Mouse (Mus musculus): ENCODE measurements around the gene Gm26566. TPM values are rescaled to one million over a fixed set of nuclear protein-coding genes. Genes with fewer than 3 reads are reported as not detected.

Gm26566 gene
- polyA plus RNA-seq (2017; shearing (Covaris generic)), result 1.4 TPM

GRCm38 (mm10) chr4:88721791-88722721 lies at the start of gene Gm26566, which contains the start of gene Klhl9:
Gene Gm26566 (plus strand): TSS chr4:88721805.
Gene Klhl9 (minus strand): TSS chr4:88722465.

GRCm38 (mm10) chr4:88676824-88677223 lies 44.8 kb upstream of the Gm26566 start, which contains the start of gene Ifna16:
Gene Ifna16 (minus strand): TSS chr4:88676924.

GRCm38 (mm10) chr4:88683812-88684211 lies 37.8 kb upstream of the Gm26566 start, which contains the start of gene Ifna2:
Gene Ifna2 (minus strand): TSS chr4:88683912.

GRCm38 (mm10) chr4:88691259-88691658 lies 30.3 kb upstream of the Gm26566 start, which contains the start of gene Ifnab:
Gene Ifnab (minus strand): TSS chr4:88691359.

GRCm38 (mm10) chr4:88754818-88755340 lies 33.3 kb downstream of the Gm26566 start, which contains the start of gene Gm13271:
Gene Gm13271 (plus strand): TSS chr4:88754868.

GRCm38 (mm10) chr4:88759610-88760268 lies 38.1 kb downstream of the Gm26566 start, which contains the start of gene Gm13283:
Gene Gm13283 (plus strand): TSS chr4:88760119.

Other genes starting within 250 kb of the Gm26566 start
- not detected for gene Ifnb1, start 199.0 kb upstream of the Gm26566 start, polyA plus RNA-seq (2017; shearing (Covaris generic))
- gene Ifna15, start 163.6 kb upstream of the Gm26566 start, polyA plus RNA-seq (2017; shearing (Covaris generic)), result not detected
- gene Ifna14, start 150.0 kb upstream of the Gm26566 start, polyA plus RNA-seq (2017; shearing (Covaris generic)), result not detected
- not detected for gene Ifna9, start 129.4 kb upstream of the Gm26566 start, polyA plus RNA-seq (2017; shearing (Covaris generic))
- not detected for gene Ifna12, start 118.4 kb upstream of the Gm26566 start, polyA plus RNA-seq (2017; shearing (Covaris generic))
- gene C87499, start 87.4 kb upstream of the Gm26566 start, polyA plus RNA-seq (2017; shearing (Covaris generic)), result not detected
- gene Ifna13, start 77.3 kb upstream of the Gm26566 start, polyA plus RNA-seq (2017; shearing (Covaris generic)), result not detected
- gene Ifna16, start 44.9 kb upstream of the Gm26566 start, polyA plus RNA-seq (2017; shearing (Covaris generic)), result not detected
- gene Ifna2, start 37.9 kb upstream of the Gm26566 start, polyA plus RNA-seq (2017; shearing (Covaris generic)), result not detected
- gene Ifnab, start 30.4 kb upstream of the Gm26566 start, polyA plus RNA-seq (2017; shearing (Covaris generic)), result 0.45 TPM
- 27.2 TPM for gene Klhl9, start 660 bp downstream of the Gm26566 start, polyA plus RNA-seq (2017; shearing (Covaris generic))
- gene Gm13271, start 33.1 kb downstream of the Gm26566 start, polyA plus RNA-seq (2017; shearing (Covaris generic)), result not detected
- 0.36 TPM for gene Gm13283, start 38.3 kb downstream of the Gm26566 start, polyA plus RNA-seq (2017; shearing (Covaris generic))
- not detected for gene Gm13290, start 52.0 kb downstream of the Gm26566 start, polyA plus RNA-seq (2017; shearing (Covaris generic))
- not detected for gene Gm13289, start 55.1 kb downstream of the Gm26566 start, polyA plus RNA-seq (2017; shearing (Covaris generic))
- not detected for gene Gm13272, start 58.0 kb downstream of the Gm26566 start, polyA plus RNA-seq (2017; shearing (Covaris generic))
- gene Ifnz, start 60.3 kb downstream of the Gm26566 start, polyA plus RNA-seq (2017; shearing (Covaris generic)), result not detected
- gene Gm13276, start 63.9 kb downstream of the Gm26566 start, polyA plus RNA-seq (2017; shearing (Covaris generic)), result not detected
- not detected for gene Gm13277, start 66.8 kb downstream of the Gm26566 start, polyA plus RNA-seq (2017; shearing (Covaris generic))
- gene Gm13278, start 69.7 kb downstream of the Gm26566 start, polyA plus RNA-seq (2017; shearing (Covaris generic)), result not detected
- gene Gm13275, start 72.7 kb downstream of the Gm26566 start, polyA plus RNA-seq (2017; shearing (Covaris generic)), result not detected
- gene Gm13279, start 75.6 kb downstream of the Gm26566 start, polyA plus RNA-seq (2017; shearing (Covaris generic)), result not detected
- gene Gm13285, start 77.9 kb downstream of the Gm26566 start, polyA plus RNA-seq (2017; shearing (Covaris generic)), result not detected
- gene Gm13287, start 81.4 kb downstream of the Gm26566 start, polyA plus RNA-seq (2017; shearing (Covaris generic)), result not detected
- gene Gm13288, start 83.7 kb downstream of the Gm26566 start, polyA plus RNA-seq (2017; shearing (Covaris generic)), result 0.19 TPM
- not detected for gene Ifna7, start 94.4 kb downstream of the Gm26566 start, polyA plus RNA-seq (2017; shearing (Covaris generic))
- not detected for gene Ifna11, start 98.2 kb downstream of the Gm26566 start, polyA plus RNA-seq (2017; shearing (Covaris generic))
- not detected for gene Ifna6, start 105.6 kb downstream of the Gm26566 start, polyA plus RNA-seq (2017; shearing (Covaris generic))
- not detected for gene Ifna5, start 113.7 kb downstream of the Gm26566 start, polyA plus RNA-seq (2017; shearing (Covaris generic))
- gene Ifna4, start 120.1 kb downstream of the Gm26566 start, polyA plus RNA-seq (2017; shearing (Covaris generic)), result not detected
- not detected for gene Ifna1, start 128.3 kb downstream of the Gm26566 start, polyA plus RNA-seq (2017; shearing (Covaris generic))
- not detected for gene Ifne, start 158.4 kb downstream of the Gm26566 start, polyA plus RNA-seq (2017; shearing (Covaris generic))

All from naive thymus-derived CD4-positive, alpha-beta T cell, adult 5 months (primary cell).